Mouse (Mus musculus): ENCODE measurements at regions not wholly inside any gene's neighbourhood (a gene's known extent, or its start where the extent isn't known, plus 50 kb on each side); places are given as distances from the start of the nearest gene placed in this dataset.
A peak's percentile ranks its signal among the peaks of the same experiment; 100 is the strongest.

DNA sequence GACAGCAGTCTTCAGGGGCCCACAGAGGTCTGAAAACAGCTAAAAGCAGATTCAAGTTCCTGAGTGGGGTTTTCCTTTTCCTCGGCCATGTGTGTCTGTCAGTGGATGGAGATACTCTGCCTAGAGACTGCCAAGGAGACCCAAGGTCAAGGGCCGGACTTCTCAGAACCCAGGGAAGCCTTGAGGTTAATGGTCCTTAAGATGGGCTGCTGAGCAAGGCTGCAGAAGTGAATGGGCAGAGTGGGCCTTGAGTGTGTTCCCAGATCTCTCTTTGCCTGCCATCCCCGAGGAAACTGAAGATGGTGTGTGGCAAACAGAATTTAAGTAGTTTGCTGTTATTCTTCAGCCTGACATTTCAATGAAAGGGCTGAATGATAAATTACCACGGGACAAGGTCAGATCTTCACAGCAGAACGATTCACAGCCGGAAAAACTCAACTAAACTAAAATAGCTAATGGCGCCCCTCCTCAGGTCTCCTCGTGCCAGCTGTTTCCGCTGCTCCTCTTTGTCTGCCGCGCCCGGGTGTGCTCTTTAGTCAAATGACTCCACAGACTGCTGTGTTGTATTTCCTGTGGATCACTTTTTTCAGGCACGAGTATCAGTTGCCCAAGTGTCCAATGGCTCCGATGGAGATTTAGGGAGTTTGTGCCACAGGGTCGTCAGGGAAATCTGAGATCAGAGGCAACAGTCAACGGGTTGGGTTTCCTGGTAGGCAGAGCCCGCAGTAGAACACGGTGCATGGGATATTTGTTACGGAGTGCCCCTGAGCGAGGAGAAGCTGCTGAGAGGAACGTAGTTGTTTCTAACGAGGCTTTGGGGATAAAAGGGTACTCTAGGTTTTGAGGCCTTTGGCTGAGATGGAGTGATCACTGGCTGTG is 93.5 kb upstream of the Tut7 start:
- Histone ChIP-seq H3K9me3 (replicated peaks) (no peaks in the 10 kb centered on the region), H3K4me1 (no peaks in the 10 kb centered on the region), H3K4me2 (no peak overlapping the region), H3K36me3 (no peaks in the 10 kb centered on the region), H3K4me3 (no peak overlapping the region), H3K27me3 (replicated peaks) (no peaks in the 10 kb centered on the region), H3K9ac (no peak overlapping the region), H3K27ac (no peak overlapping the region)
- WGBS (ENCODE audit: insufficient replicate concordance): 72% methylated on average over 22 of the region's 22 CpGs
- ATAC-seq: no peak

GRCm38 (mm10) chr13:59915734-59916133 is 92.8 kb upstream of the Tut7 start:
- no peak for ATAC-seq
- Histone ChIP-seq H3K4me1 (no peaks in the 10 kb centered on the region), H3K27me3 (replicated peaks) (no peaks in the 10 kb centered on the region), H3K4me2 (no peak overlapping the region), H3K27ac (no peak overlapping the region), H3K9me3 (replicated peaks) (no peaks in the 10 kb centered on the region), H3K9ac (no peak overlapping the region), H3K4me3 (no peak overlapping the region), H3K36me3 (no peaks in the 10 kb centered on the region)
- 69% methylated on average over 7 of the region's 7 CpGs for WGBS (ENCODE audit: insufficient replicate concordance)

DNA sequence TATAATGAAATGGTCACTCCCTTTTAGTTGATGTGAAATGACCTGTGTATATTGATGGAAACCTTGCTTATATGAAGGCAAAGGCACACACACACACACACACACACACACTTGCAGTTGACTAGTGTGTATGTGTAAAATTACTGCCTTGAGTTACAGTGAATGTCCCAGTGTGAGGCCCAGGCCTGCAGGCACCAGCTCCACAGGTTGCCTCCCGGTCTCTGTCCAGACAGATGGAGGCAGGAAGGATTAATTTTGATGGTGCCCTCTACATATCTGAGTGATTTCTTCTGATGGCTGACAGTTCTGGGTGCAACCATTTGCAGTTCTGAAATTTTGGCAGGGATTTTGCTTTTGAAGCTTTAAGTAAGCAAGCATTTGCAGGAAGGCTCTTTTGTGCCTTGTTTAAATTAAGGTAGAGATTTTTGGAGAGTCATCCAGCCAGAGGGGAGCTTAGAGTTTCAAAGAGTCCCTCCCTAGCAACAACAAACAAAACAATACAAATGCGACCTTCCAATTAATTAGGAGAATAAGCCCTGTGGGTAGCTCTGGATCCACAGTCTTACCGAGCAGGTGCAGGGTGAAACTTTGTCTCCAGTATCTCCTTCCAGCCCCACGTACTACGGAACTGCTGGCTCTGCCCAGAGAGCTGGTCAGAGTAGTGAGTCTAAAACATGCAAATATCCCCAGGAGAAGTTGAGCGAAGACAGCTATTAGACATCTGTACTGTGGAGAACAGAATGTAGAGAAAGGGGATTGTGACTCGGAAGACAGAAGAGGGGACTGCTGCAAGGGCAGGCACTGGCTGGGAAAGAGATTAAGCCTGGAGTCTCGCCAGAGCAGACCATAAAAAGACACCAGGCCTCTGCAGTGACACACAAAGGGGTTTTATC is 87.5 kb upstream of the Tut7 start:
- ATAC-seq: no peak
- Histone ChIP-seq H3K27ac (no peak overlapping the region), H3K27me3 (replicated peaks) (no peaks in the 10 kb centered on the region), H3K4me3 (no peak overlapping the region), H3K4me1 (no peaks in the 10 kb centered on the region), H3K4me2 (no peak overlapping the region), H3K9me3 (replicated peaks) (peaks cover 12% of the 10 kb centered on the region), H3K9ac (no peak overlapping the region), H3K36me3 (no peaks in the 10 kb centered on the region)
- WGBS (ENCODE audit: insufficient replicate concordance): 63% methylated on average over 8 of the region's 8 CpGs

DNA sequence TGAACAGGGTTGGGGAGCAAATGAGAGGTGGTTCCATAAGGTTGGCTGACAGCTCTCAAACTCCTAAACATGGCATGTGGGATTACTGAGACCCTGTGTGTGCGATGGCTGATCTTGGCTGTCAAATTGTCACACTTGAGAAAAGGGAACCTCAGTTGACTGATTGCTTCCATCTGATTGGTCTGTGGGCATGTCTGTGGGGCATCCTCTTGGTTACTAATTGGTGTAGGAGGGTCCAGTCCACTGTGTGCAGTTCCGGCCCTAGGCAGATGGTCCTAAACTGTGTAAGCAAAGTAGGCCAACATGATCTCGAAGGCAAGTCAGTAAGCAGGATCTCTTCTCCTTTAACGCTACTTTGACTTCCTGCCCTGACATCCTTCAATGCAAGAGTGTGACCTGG is 86.5 kb upstream of the Tut7 start:
- no peaks in the 10 kb centered on the region for H3K4me1 ChIP-seq
- no peak for ATAC-seq
- no peak overlapping the region for H3K27ac ChIP-seq
- no peak overlapping the region for H3K4me3 ChIP-seq
- H3K9me3 ChIP-seq (replicated peaks): peaks cover 12% of the 10 kb centered on the region
- no peaks in the 10 kb centered on the region for H3K27me3 ChIP-seq (replicated peaks)
- H3K36me3 ChIP-seq: no peaks in the 10 kb centered on the region
- 66% methylated on average over 4 of the region's 4 CpGs for WGBS (ENCODE audit: insufficient replicate concordance)
- H3K9ac ChIP-seq: no peak overlapping the region
- no peak overlapping the region for H3K4me2 ChIP-seq

- Histone ChIP-seq H3K9me3 (replicated peaks) (peaks cover 12% of the 10 kb centered on the region), H3K4me3 (no peak overlapping the region), H3K27ac (no peak overlapping the region), H3K36me3 (no peaks in the 10 kb centered on the region), H3K4me2 (no peak overlapping the region), H3K4me1 (no peaks in the 10 kb centered on the region), H3K9ac (no peak overlapping the region), H3K27me3 (replicated peaks) (no peaks in the 10 kb centered on the region)
- no peak for ATAC-seq
- 70% methylated on average over 4 of the region's 4 CpGs for WGBS (ENCODE audit: insufficient replicate concordance)
These were observed 85.8 kb upstream of the Tut7 start for GRCm38 (mm10) chr13:59908786-59909185.

GRCm38 (mm10) chr13:59905488-59905887 is 82.5 kb upstream of the Tut7 start:
- Histone ChIP-seq H3K36me3 (no peaks in the 10 kb centered on the region), H3K27me3 (replicated peaks) (0 out of 2 replicates have a peak, but pooled peaks cover 5% of the 10 kb centered on the region)
- 77% methylated on average over 3 of the region's 3 CpGs for WGBS (ENCODE audit: insufficient replicate concordance)

DNA sequence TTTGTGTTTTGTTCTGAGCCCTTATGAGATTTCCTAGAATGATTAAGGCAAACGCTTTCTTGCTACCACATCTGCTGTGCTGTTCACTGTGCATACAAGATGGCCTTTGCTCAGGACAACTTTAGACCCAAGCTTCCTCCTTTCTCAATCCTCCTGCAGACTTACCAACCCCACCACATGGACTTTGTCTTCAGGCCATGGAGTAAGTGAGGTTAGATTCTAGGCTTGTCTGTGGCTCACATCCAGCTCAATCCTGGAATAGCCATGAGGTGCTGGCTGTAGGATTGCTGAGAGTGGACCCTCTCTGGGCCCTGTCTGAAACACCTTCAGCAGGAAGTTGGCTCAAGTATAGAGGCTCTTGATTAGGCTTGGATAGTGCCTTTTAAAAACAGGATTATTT is 81.5 kb upstream of the Tut7 start:
- no peaks in the 10 kb centered on the region for H3K36me3 ChIP-seq
- 56% methylated on average over 1 of the region's 1 CpGs for WGBS (ENCODE audit: insufficient replicate concordance)
- H3K4me1 ChIP-seq: no peaks in the 10 kb centered on the region
- ATAC-seq: no peak
- no peak overlapping the region for H3K4me3 ChIP-seq
- H3K27ac ChIP-seq: no peak overlapping the region
- H3K9me3 ChIP-seq (replicated peaks): peaks cover 12% of the 10 kb centered on the region
- no peak overlapping the region for H3K9ac ChIP-seq
- H3K27me3 ChIP-seq (replicated peaks): 0 out of 2 replicates have a peak, but pooled peaks cover 5% of the 10 kb centered on the region
- H3K4me2 ChIP-seq: no peak overlapping the region

More at GRCm38 (mm10) chr13:59905488-59905887, 82.5 kb upstream of the Tut7 start:
- no peak overlapping the region for H3K4me3 ChIP-seq
- no peak overlapping the region for H3K4me2 ChIP-seq
- no peak overlapping the region for H3K27ac ChIP-seq
- peaks cover 12% of the 10 kb centered on the region for H3K9me3 ChIP-seq (replicated peaks)
- H3K4me1 ChIP-seq: no peaks in the 10 kb centered on the region
- ATAC-seq: no peak
- no peak overlapping the region for H3K9ac ChIP-seq

DNA sequence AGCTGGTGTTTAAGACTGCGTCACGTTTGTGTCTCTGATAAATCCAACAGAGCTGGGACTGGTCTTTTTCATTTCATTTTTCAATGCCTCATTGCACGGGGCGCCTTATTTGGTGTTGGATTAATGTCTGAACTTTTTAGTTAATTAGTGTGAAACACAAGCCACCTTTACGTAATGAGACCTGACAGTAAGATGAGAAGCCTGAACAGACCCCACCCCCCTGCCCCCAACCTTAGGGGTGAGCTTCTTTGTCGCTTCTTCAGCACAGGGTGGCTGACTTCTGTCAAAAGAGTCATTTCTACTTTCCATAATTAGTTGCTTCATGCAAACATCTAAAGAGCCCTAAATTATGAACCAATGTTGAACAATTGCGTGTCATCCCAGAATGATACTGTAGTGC is 76.6 kb upstream of the Tut7 start:
- Histone ChIP-seq H3K27me3 (replicated peaks) (0 out of 2 replicates have a peak, but pooled peaks cover 5% of the 10 kb centered on the region), H3K4me2 (no peak overlapping the region), H3K27ac (no peak overlapping the region), H3K4me3 (no peak overlapping the region), H3K9me3 (replicated peaks) (no peaks in the 10 kb centered on the region), H3K9ac (no peak overlapping the region), H3K4me1 (peaks cover 14% of the 10 kb centered on the region), H3K36me3 (no peaks in the 10 kb centered on the region)
- WGBS (ENCODE audit: insufficient replicate concordance): 72% methylated on average over 7 of the region's 7 CpGs
- ATAC-seq: no peak

GRCm38 (mm10) chr13:59895754-59896153 is 72.8 kb upstream of the Tut7 start:
- peak; percentile 77 for ATAC-seq

GRCm38 (mm10) chr13:59894094-59894493 is 71.1 kb upstream of the Tut7 start:
- no peak overlapping the region for H3K4me2 ChIP-seq
- H3K36me3 ChIP-seq: no peaks in the 10 kb centered on the region
- ATAC-seq: no peak
- no peak overlapping the region for H3K4me3 ChIP-seq
- H3K27me3 ChIP-seq (replicated peaks): no peaks in the 10 kb centered on the region
- no peak overlapping the region for H3K27ac ChIP-seq
- 73% methylated on average over 5 of the region's 5 CpGs for WGBS (ENCODE audit: insufficient replicate concordance)
- peaks cover 52% of the 10 kb centered on the region for H3K4me1 ChIP-seq
- H3K9me3 ChIP-seq (replicated peaks): no peaks in the 10 kb centered on the region
- H3K9ac ChIP-seq: no peak overlapping the region

More at GRCm38 (mm10) chr13:59895754-59896153, 72.8 kb upstream of the Tut7 start:
- H3K4me2 ChIP-seq: no peak overlapping the region
- H3K4me1 ChIP-seq: peaks cover 36% of the 10 kb centered on the region
- H3K9ac ChIP-seq: no peak overlapping the region
- no peaks in the 10 kb centered on the region for H3K9me3 ChIP-seq (replicated peaks)
- H3K27ac ChIP-seq: no peak overlapping the region
- no peaks in the 10 kb centered on the region for H3K27me3 ChIP-seq (replicated peaks)
- 50% methylated on average over 2 of the region's 2 CpGs for WGBS (ENCODE audit: insufficient replicate concordance)
- H3K4me3 ChIP-seq: no peak overlapping the region
- no peaks in the 10 kb centered on the region for H3K36me3 ChIP-seq

GRCm38 (mm10) chr13:59892961-59893360 is 70.0 kb upstream of the Tut7 start:
- 42% methylated on average over 8 of the region's 8 CpGs for WGBS (ENCODE audit: insufficient replicate concordance)
- ATAC-seq: no peak
- H3K36me3 ChIP-seq: no peaks in the 10 kb centered on the region
- no peak overlapping the region for H3K9ac ChIP-seq
- H3K9me3 ChIP-seq (replicated peaks): no peaks in the 10 kb centered on the region
- peaks cover 62% of the 10 kb centered on the region for H3K4me1 ChIP-seq
- no peak overlapping the region for H3K27ac ChIP-seq
- H3K4me3 ChIP-seq: no peak overlapping the region
- no peaks in the 10 kb centered on the region for H3K27me3 ChIP-seq (replicated peaks)
- no peak overlapping the region for H3K4me2 ChIP-seq

GRCm38 (mm10) chr13:59892340-59892739 is 69.4 kb upstream of the Tut7 start:
- no peaks in the 10 kb centered on the region for H3K9me3 ChIP-seq (replicated peaks)
- H3K27me3 ChIP-seq (replicated peaks): no peaks in the 10 kb centered on the region
- H3K4me2 ChIP-seq: peak overlapping the region; percentile 31; the same call in 1 of the 2 replicates
- WGBS (ENCODE audit: insufficient replicate concordance): 56% methylated on average over 9 of the region's 9 CpGs
- H3K4me1 ChIP-seq: peaks cover 68% of the 10 kb centered on the region
- peak overlapping the region; percentile 49 for H3K27ac ChIP-seq
- no peak overlapping the region for H3K9ac ChIP-seq
- ATAC-seq: no peak
- H3K36me3 ChIP-seq: no peaks in the 10 kb centered on the region
- H3K4me3 ChIP-seq: no peak overlapping the region

Data from liver, embryonic 12.5 days (tissue).